Mouse (Mus musculus): ENCODE measurements around the gene Hist1h3b.
A peak's percentile ranks its signal among the peaks of the same experiment; 100 is the strongest.

Hist1h3b gene

DNA sequence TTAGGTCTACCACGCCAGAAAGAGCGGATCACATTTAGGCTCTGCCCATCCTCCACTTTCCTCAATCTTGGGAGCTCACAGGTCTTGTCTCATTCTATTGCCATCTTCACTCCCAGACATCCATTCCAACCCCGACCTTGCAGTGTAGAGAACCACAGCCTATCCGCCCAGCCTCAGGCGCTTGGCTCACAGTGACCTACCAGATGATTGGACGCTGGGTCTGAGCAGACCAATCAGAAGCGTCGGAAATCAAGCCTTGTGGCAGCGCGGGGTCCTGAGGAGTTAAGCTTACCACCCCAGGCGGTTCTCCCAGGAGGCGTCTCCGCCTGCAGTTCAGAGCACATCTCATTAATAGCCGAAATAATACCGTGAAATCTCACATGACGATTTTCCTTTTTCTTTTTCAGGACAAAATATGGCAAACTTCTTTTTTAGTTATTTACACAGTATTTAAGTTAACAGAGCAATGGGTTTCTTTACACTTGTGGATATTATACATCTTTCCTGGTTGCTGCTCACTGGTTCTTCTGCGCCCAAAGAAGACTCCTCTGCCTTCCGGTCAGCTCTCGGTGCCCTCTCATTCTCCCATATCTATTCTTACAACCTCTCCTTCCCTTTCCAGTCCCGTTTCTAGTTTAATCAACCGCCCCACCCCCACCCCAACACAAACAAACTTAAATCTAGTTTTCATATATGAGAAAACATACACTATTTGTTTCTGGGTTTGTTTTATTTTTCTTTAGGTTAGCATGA lies 20.7 kb downstream of the Hist1h3b start:
- DNase-seq (ENCODE audit: low spot score in 2 of 2) = peak; percentile 23 to 39

DNA sequence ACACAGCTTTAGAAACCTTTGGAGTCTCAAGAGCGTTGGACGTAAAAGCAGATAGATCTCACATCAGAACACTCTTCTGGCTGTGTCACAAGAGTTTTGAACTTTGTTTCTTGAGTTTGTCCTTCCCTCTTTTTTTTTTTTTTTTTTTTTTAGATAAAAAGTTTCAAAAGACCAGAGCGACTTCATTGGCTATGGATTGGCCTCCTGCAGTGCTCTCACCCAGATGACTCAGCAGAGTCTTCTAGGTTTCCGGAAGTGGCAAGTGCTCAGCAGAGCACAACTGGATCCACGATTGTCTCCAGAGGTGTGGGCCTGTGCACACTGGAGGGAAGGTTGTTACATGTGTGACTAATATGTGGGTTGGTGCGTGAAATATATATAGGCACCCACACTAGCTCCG lies 26.3 kb downstream of the Hist1h3b start:
- DNase-seq (ENCODE audit: low spot score in 2 of 2) = no peak

DNA sequence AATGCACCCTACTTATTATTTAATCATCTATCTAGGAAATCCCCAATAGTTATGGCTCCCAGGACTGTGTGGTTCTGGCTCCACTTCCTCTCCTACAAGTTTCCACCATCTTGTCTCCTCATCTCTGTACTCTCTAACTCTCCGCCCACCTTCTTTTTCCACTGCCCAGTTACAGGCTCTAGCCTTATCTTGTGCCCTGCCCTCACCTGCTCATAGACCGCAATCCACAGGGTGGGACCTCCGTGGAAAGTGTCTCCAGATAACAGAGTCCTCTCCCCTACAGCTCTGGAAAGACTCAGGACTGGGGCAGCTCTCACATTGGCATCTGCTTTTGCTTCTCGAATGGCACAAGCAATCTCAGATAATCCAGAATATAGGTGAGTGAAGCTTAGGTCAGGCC lies 27.0 kb downstream of the Hist1h3b start:
- no peak for DNase-seq (ENCODE audit: low spot score in 2 of 2)

DNA sequence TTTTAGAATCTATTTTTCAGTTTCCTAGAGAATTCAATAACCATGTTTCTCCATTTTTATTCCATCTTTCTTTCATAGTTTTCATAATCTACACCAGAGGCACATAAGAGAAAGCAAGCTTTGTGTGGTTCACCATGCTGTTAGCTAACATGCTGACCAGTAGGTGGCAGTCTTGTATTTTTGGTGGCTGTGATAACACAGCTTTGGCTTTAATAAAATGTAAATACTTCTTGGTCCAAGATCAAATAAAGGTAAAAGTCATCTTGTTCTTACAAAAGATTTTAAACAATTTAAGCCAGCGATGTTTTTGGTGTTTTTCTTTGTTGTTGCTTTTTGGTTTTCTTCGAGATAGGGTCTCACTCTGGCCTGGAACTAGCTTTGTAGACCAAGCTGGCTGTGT lies 40.5 kb downstream of the Hist1h3b start:
- DNase-seq (ENCODE audit: low spot score in 2 of 2) = peak in 1 of 2 experiments; percentile 7

DNA sequence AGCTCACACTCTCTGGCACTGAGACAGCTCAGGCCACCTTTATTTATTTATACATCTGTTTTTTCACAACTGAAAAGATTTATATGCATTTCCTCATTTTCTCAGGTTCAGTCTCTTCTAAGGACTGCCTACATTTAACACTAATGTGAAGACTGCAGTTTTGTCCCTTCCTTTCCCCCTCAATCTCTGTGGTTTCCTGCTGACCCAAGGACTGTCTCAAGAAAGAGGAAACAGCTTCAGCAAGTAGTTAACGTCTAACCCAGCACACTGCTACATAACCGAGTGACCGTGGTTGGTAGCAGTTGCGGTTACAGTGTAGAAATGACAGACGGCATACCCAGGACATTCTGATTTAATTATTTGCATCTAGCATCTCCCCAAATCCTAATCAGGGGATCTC lies 47.3 kb downstream of the Hist1h3b start:
- DNase-seq (ENCODE audit: low spot score in 2 of 2) = no peak

Data from right cerebral cortex, postnatal 36 days (tissue).